In genomic region chr4:97219701-97220100, GRCm38 (mm10) we compare ENCODE assay signal across 16 mouse cellular contexts.
"Had no signal": no experiment of that assay in that cellular context is flagged by ENCODE, and none has a peak within 500 bp of the region (broad histone marks: within the 10 kb centered on the region; RNA-seq: fewer than 3 reads in every experiment).

No protein-coding gene starts in this region.

- DNase-seq: heart, postnatal 10 days; heart, postnatal 14 days; heart, postnatal 36 days; heart, postnatal 4 days; kidney, adult 11 months; kidney, adult 18-20 months; kidney, adult 2 months; kidney, adult 8-10 months; kidney, adult 9 months; kidney, postnatal 10 days; kidney, postnatal 14 days; kidney, postnatal 25 days; kidney, postnatal 36 days; kidney, postnatal 4 days; layer of hippocampus, adult 9-11 months; layer of hippocampus, postnatal 36 days had no signal
